Mouse (Mus musculus): Measurements from ENCODE around the gene Serhl. TPM values are rescaled to one million over a fixed set of nuclear protein-coding genes. Genes with fewer than 3 reads are reported as not detected.

The Serhl gene
- total and polyA plus RNA-seq, 3 experiments = 52.0 to 123 (median 59.5) TPM

DNA sequence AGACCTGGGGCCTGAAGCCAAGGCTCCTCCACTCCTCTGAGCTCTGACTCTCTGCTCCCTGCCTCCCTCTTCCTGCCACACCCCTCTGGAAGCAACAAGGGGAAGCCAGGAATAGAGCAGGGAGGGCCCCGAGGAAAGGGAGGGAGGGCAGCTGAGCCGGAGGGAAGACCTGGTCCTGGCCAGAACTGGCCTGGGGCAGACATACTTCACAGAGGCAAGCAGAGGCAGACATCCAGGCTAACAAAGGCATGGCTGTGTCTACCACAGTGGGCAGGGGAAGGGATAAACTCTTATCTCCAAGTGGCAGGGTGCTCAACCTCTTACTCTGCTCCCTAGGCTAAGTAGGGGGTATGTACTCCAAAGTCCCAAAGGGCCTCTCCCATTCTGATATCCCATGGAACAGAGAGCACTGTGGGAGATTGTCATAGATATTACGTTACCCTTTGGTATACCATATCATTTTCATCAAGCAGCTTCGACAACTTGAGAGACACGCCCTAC, 75.7 kb downstream of the Serhl start:
- TF ChIP-seq ZNF384 (IDR thresholded peaks at IDR 0.05; ENCODE audit: low read depth, low read length) (no peak), MAFK (IDR thresholded peaks at IDR 0.05; ENCODE audit: insufficient replicate concordance, low read length) (no peak), ETS1 (conservative IDR thresholded peaks at IDR 0.05; ENCODE audit: low read depth, low read length) (no peak), MXI1 (IDR thresholded peaks at IDR 0.05; ENCODE audit: low read depth, low read length) (no peak), UBTF (IDR thresholded peaks at IDR 0.05; ENCODE audit: low read depth, low read length) (no peak), USF1 (IDR thresholded peaks at IDR 0.05; ENCODE audit: low read depth, low read length) (no peak), ZMIZ1 (IDR thresholded peaks at IDR 0.05; ENCODE audit: low read depth, low read length) (no peak), ZKSCAN1 (IDR thresholded peaks at IDR 0.05; ENCODE audit: borderline replicate concordance, low read depth, low read length) (no peak), SMC3 (IDR thresholded peaks at IDR 0.05; ENCODE audit: low read depth, low read length) (no peak), MYC (IDR thresholded peaks at IDR 0.05; ENCODE audit: low read depth, low read length) (no peak), CTCF (conservative IDR thresholded peaks at IDR 0.05 in 1 of 2, IDR thresholded peaks at IDR 0.05 in 1 of 2; ENCODE audit: low read depth in 2 of 2, low read length in 2 of 2) (no peak), MAX (IDR thresholded peaks at IDR 0.05; ENCODE audit: low read length) (no peak), JUN (IDR thresholded peaks at IDR 0.05; ENCODE audit: insufficient read depth, low read depth, low read length) (no peak), EP300 (IDR thresholded peaks at IDR 0.05; ENCODE audit: low read length) (no peak)
- Histone ChIP-seq H3K27ac (ENCODE audit: insufficient read depth, low read depth) (no peak overlapping the region), H3K36me3 (replicated peaks in 1 of 2; ENCODE audit: control insufficient read depth in 1 of 2, insufficient read depth in 1 of 2, low read length in 1 of 2) (peaks cover 26 to 77% of the 10 kb centered on the region in 2 experiments), H3K27me3 (replicated peaks) (no peaks in the 10 kb centered on the region), H3K9me3 (replicated peaks; ENCODE audit: low read length) (no peaks in the 10 kb centered on the region), H3K4me2 (ENCODE audit: insufficient read depth, low read depth, poor library complexity, severe bottlenecking) (no peak overlapping the region), H3K79me2 (replicated peaks; ENCODE audit: control insufficient read depth, extremely low read depth, insufficient read depth, poor library complexity, severe bottlenecking) (no peaks in the 10 kb centered on the region), H3K4me3 (replicated peaks in 1 of 3; ENCODE audit: low read depth in 2 of 3, low read length in 2 of 3, poor library complexity in 1 of 3) (no peak overlapping the region), H3K4me1 (ENCODE audit: control insufficient read depth in 1 of 2, insufficient read depth in 2 of 2) (peaks cover 9 to 85% of the 10 kb centered on the region in 2 experiments), H3K9ac (ENCODE audit: insufficient read depth, low read depth) (no peak overlapping the region)
- DNase-seq (ENCODE audit: extremely low read depth) = no peak
- in situ Hi-C loops (cut with MboI; ENCODE audit: low pct_ligation_motif_present, low pct_unique_long_range_greater_than_20kb, low sequenced_read_pairs) = no loop called here
- dilution Hi-C loops (cut with MboI; ENCODE audit: extremely low pct_ligation_motif_present, extremely low pct_unique_long_range_greater_than_20kb, low sequenced_read_pairs) = no loop called here

GRCm38 (mm10) chr15:83165526-83166315, 76.4 kb downstream of the Serhl start:
- no peak overlapping the region for H3K4me3 ChIP-seq (replicated peaks in 1 of 3; ENCODE audit: low read depth in 2 of 3, low read length in 2 of 3, poor library complexity in 1 of 3)
- dilution Hi-C loops (cut with MboI; ENCODE audit: extremely low pct_ligation_motif_present, extremely low pct_unique_long_range_greater_than_20kb, low sequenced_read_pairs) (no loop called here), in situ Hi-C loops (cut with MboI; ENCODE audit: low pct_ligation_motif_present, low pct_unique_long_range_greater_than_20kb, low sequenced_read_pairs) (no loop called here)
- no peak for TF ChIP-seq USF1 (IDR thresholded peaks at IDR 0.05; ENCODE audit: low read depth, low read length)
- H3K36me3 ChIP-seq (replicated peaks in 1 of 2; ENCODE audit: control insufficient read depth in 1 of 2, insufficient read depth in 1 of 2, low read length in 1 of 2) = peaks cover 20 to 75% of the 10 kb centered on the region in 2 experiments
- no peaks in the 10 kb centered on the region for H3K9me3 ChIP-seq (replicated peaks; ENCODE audit: low read length)
- H3K4me2 ChIP-seq (ENCODE audit: insufficient read depth, low read depth, poor library complexity, severe bottlenecking) = no peak overlapping the region
- H3K4me1 ChIP-seq (ENCODE audit: control insufficient read depth in 1 of 2, insufficient read depth in 2 of 2) = peaks cover 9 to 85% of the 10 kb centered on the region in 2 experiments
- H3K27ac ChIP-seq (ENCODE audit: insufficient read depth, low read depth) = no peak overlapping the region
- no peak for DNase-seq (ENCODE audit: extremely low read depth)
- H3K79me2 ChIP-seq (replicated peaks; ENCODE audit: control insufficient read depth, extremely low read depth, insufficient read depth, poor library complexity, severe bottlenecking) = no peaks in the 10 kb centered on the region
- H3K9ac ChIP-seq (ENCODE audit: insufficient read depth, low read depth) = no peak overlapping the region
- no peaks in the 10 kb centered on the region for H3K27me3 ChIP-seq (replicated peaks)

Other genes with a start within 250 kb of the Serhl start
- 47.2 and 49.2 TPM in 2 replicates for gene Tcf20, start 101.6 kb upstream of the Serhl start, total RNA-seq (2012; rRNA removed)
- 26.0 and 27.0 TPM in 2 replicates for gene Tcf20, start 101.6 kb upstream of the Serhl start, total RNA-seq (2014; rRNA removed)
- gene Tcf20, start 101.6 kb upstream of the Serhl start, polyA plus RNA-seq (2012; ENCODE audit: insufficient read length, low read depth) = 28.5 and 29.0 TPM in 2 replicates
- 0.04 and 0.25 TPM in 2 replicates for gene Nfam1, start 56.2 kb upstream of the Serhl start, total RNA-seq (2012; rRNA removed)
- gene Nfam1, start 56.2 kb upstream of the Serhl start, total RNA-seq (2014; rRNA removed) = 0.20 and 0.23 TPM in 2 replicates
- 0.74 and 0.81 TPM in 2 replicates for gene Nfam1, start 56.2 kb upstream of the Serhl start, polyA plus RNA-seq (2012; ENCODE audit: insufficient read length, low read depth)
- 156 and 180 TPM in 2 replicates for gene Rrp7a, start 33.3 kb downstream of the Serhl start, total RNA-seq (2012; rRNA removed)
- 111 and 126 TPM in 2 replicates for gene Rrp7a, start 33.3 kb downstream of the Serhl start, total RNA-seq (2014; rRNA removed)
- gene Rrp7a, start 33.3 kb downstream of the Serhl start, polyA plus RNA-seq (2012; ENCODE audit: insufficient read length, low read depth) = 262 and 284 TPM in 2 replicates
- gene Poldip3, start 59.9 kb downstream of the Serhl start, total RNA-seq (2012; rRNA removed) = 77.2 and 87.1 TPM in 2 replicates
- gene Poldip3, start 59.9 kb downstream of the Serhl start, total RNA-seq (2014; rRNA removed) = 78.9 and 79.3 TPM in 2 replicates
- gene Poldip3, start 59.9 kb downstream of the Serhl start, polyA plus RNA-seq (2012; ENCODE audit: insufficient read length, low read depth) = 70.0 and 77.0 TPM in 2 replicates
- 54.3 and 59.1 TPM in 2 replicates for gene Cyb5r3, start 83.1 kb downstream of the Serhl start, total RNA-seq (2012; rRNA removed)
- gene Cyb5r3, start 83.1 kb downstream of the Serhl start, total RNA-seq (2014; rRNA removed) = 30.1 and 35.7 TPM in 2 replicates
- 92.7 and 102 TPM in 2 replicates for gene Cyb5r3, start 83.1 kb downstream of the Serhl start, polyA plus RNA-seq (2012; ENCODE audit: insufficient read length, low read depth)
- 23.6 and 29.8 TPM in 2 replicates for gene A4galt, start 162.3 kb downstream of the Serhl start, total RNA-seq (2012; rRNA removed)
- 14.8 and 15.9 TPM in 2 replicates for gene A4galt, start 162.3 kb downstream of the Serhl start, total RNA-seq (2014; rRNA removed)
- 11.2 and 11.4 TPM in 2 replicates for gene A4galt, start 162.3 kb downstream of the Serhl start, polyA plus RNA-seq (2012; ENCODE audit: insufficient read length, low read depth)

Measured in CH12.LX (cell line).